Mouse (Mus musculus): ENCODE results near the gene E2f4.

E2f4 gene

DNA sequence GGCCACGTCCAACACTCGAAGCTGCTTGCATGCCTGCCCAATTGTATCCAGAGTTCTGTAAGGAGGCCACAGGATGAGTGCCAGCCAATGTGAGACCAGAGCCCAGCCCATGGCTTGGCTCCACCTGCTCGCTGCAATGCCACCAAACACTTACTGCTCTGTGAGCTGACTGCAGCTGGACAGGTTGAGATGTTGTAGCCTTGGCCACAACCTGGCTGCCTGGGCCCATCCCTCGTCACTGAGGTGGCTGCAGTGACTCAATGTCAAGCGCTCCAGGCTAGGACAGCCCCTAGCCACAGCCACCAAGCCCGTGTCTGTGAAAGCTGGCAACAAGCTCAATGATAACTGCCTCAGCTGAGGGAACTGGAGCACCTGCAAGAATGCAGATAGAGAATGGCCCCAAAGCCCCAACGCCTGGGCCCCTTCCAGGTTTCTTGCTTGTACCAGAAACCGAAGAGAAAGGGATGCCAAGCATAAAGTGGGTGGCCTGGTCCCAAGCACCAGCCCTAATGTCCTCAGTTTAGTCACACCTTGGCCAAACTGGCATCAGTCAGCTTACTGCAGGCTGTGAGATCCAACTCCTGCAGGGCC lies 15.5 kb downstream of the E2f4 start:
- in situ Hi-C loops (cut with MboI; ENCODE audit: low sequenced_read_pairs) = no loop called here

DNA sequence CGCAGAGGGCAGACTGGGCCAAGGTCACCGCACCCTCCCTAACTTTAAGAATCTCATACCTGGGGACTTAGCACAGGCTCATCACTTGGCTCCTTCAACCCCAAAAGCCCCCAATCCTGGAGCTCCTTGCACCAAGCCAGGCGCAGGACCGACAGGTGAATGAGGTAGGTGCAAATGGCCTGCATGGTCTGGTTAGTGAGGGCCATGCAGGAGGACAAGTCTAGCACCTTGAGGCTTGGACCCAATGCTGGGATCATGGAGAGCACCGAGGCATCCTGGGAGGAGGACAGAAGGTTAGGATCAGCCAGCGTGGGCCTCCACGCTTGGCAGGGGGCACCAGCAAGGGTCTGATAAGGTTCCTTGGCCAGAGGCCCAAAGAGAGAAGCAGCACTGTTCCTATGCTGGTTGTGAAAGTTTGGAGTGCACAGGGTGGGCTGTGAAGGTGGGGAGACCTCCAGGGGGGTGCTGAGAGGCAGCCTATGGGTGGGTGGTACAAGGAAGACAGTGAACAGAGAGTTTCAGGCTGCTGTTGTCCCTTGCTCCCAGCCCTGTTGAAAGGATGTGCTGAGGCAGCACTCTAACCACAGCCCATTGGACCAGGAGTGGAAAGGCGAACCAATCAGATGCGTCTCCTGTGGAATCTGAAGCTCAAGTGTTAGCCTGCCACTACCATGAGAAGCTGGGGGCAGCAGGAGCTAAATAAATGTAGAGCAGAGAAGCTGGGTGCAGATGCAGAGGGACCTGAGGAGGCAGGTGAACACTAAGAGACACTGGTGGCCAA lies 16.3 kb downstream of the E2f4 start:
- in situ Hi-C loops (cut with MboI; ENCODE audit: low sequenced_read_pairs) = no loop called here

GRCm38 (mm10) chr8:105315073-105315769 lies 17.8 kb downstream of the E2f4 start:
- in situ Hi-C loops (cut with MboI; ENCODE audit: low sequenced_read_pairs) = no loop called here

DNA sequence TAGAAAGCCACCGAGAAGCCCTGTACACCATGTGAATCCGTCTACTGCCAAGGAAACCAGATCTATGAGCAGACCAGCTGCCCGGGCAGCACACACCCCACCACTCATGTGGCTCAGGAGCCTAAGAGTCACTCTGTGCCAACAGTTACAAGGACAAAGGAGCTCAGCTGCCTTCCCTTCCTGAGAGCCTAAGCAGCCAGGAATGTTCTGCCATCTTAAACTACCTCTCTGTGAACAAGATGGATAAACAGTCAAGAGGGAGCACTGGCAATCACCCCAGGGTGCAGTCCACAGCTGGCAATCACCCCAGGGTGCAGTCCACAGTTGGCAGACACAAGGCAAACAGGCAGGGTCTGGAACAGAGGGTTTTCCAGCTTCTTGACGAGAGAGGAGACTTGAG lies 20.5 kb downstream of the E2f4 start:
- in situ Hi-C loops (cut with MboI; ENCODE audit: low sequenced_read_pairs) = no loop called here

DNA sequence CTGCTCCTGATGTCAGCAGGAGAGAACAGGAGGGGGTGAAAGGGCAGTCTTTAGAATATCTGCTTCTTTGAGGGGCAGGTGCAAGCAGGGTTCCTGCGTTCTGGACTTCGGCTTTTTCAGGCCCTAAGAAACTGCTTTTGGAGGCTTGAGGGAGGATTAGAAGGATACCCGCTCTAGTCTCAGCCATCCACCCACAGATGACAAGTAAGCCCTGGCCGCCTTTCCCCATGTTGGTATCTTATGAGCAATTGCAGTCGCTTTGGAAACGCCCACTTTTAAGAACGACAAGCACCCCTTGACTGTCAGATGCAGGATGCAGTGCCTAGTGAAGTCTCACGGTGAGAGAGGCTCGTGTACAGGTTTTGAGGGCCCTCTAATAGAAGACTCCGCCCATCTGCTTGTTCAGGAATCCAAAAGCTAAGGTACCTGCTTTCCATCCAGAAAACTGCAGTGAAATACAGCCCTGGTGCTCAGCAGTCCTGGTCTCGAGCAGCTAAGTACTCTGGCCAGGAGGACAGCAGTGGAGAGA lies 21.3 kb downstream of the E2f4 start:
- in situ Hi-C loops (cut with MboI; ENCODE audit: low sequenced_read_pairs) = no loop called here

DNA sequence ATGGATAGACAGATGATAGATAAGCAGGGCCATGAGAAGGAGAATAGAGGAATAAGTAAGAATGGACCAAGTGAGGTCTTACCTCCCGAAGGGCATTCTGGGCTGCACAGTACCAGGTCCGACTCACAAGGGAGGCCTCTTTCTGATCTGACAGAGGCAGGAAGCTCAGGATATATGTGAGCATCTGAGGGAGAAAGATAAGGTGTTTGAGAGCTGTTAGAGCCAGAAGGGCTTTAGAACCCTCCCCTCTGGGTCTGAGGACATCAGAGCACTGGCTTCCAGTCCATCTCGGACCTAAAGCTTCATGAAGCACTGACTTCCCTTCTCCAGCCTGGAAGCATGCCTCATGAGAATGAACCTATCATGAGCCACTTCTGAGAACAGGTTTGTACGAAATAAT lies 25.7 kb downstream of the E2f4 start:
- in situ Hi-C loops (cut with MboI; ENCODE audit: low sequenced_read_pairs) = no loop called here

GRCm38 (mm10) chr8:105325641-105326093 lies 28.2 kb downstream of the E2f4 start:
- in situ Hi-C loops (cut with MboI; ENCODE audit: low sequenced_read_pairs) = no loop called here

GRCm38 (mm10) chr8:105326141-105326672 lies 28.7 kb downstream of the E2f4 start, which contains the start of the genes Lrrc29 and Tmem208:
Lrrc29 (minus strand) TSS chr8:105326278.
Tmem208 (plus strand) TSS chr8:105326354.
- in situ Hi-C loops (cut with MboI; ENCODE audit: low sequenced_read_pairs) = no loop called here

GRCm38 (mm10) chr8:105326968-105327367 lies 29.5 kb downstream of the E2f4 start:
- in situ Hi-C loops (cut with MboI; ENCODE audit: low sequenced_read_pairs) = no loop called here

GRCm38 (mm10) chr8:105330325-105330724 lies 32.9 kb downstream of the E2f4 start:
- in situ Hi-C loops (cut with MboI; ENCODE audit: low sequenced_read_pairs) = no loop called here

GRCm38 (mm10) chr8:105331469-105331868 lies 34.0 kb downstream of the E2f4 start:
- in situ Hi-C loops (cut with MboI; ENCODE audit: low sequenced_read_pairs) = no loop called here

DNA sequence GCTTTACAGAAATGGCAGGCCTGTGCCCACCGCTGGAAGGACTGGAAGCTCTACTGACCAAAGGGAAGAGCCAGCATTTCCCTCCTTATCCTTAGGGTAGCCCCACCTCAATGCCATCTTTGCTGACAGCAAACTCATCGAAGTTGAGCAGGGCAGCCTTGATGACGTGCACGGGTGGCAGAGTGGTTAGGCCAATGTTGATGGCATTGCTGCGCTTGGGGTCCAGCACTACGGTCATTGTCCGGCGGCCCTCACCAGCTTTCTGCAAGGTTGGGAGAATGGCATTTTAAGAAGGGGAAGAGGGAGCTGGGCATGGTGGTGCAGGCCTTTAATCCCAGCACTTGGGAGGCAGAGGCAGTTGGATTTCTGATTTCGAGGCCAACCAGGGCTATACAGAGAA lies 34.5 kb downstream of the E2f4 start:
- in situ Hi-C loops (cut with MboI; ENCODE audit: low sequenced_read_pairs) = no loop called here

- in situ Hi-C loops (cut with MboI; ENCODE audit: low sequenced_read_pairs) = no loop called here
These were observed 35.1 kb downstream of the E2f4 start for GRCm38 (mm10) chr8:105332523-105332922.

DNA sequence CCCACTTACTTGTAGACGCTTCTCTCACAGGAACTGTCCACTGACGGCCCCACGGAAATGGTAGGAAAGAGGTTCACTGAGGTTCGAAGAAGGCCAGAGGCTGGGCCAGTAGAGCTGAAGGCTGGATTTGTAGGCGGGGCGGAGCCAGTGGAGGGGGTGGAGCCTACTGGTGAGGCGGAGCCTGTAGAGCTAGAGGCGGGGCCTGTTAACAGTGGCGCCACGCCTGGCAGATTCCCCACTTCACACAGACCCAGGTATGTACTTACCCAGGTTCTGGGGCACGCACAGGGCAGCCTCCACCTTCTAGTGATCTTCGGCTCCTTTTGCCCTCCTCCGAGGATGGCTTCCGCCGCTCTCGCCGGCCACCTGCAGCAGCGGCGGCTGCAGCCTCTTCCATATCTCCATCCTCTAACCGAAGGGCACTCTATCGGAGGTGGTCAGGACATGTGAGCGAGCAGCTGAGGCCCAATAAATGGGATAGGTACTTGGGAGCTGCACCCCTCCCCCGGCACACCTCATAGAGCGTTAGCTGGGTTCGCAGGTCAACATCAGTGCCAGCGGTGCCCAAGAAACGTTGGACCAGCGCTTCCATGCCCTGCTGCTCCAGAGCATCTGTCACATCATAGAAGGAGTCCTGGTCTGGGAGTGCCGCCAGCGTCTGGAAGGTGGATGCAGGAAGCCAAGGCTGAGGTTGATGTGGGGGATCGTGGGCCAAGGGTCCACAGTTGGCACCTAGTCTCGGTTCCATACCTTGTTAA lies 39.1 kb downstream of the E2f4 start:
- in situ Hi-C loops (cut with MboI; ENCODE audit: low sequenced_read_pairs) = no loop called here

DNA sequence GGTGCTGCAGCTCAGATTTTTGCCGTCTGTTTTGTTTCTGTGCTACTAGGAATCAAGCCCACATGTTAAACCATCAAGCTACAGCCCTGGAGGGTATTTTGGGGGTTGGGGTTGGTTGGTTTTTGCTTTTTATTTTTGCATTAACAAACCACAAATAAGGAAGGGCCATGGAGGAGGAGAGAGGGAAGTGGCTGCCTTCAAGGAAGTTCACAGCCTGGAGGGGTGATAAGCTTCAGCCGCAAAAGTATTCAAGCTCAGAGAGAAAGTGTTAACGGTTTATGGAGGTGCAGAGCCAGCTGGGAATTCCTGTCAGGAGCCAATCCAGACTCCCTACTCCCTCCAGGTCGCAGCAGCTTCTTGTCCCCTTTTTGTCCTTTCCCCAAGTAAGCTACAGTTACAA lies 41.5 kb downstream of the E2f4 start:
- in situ Hi-C loops (cut with MboI; ENCODE audit: low sequenced_read_pairs) = no loop called here

DNA sequence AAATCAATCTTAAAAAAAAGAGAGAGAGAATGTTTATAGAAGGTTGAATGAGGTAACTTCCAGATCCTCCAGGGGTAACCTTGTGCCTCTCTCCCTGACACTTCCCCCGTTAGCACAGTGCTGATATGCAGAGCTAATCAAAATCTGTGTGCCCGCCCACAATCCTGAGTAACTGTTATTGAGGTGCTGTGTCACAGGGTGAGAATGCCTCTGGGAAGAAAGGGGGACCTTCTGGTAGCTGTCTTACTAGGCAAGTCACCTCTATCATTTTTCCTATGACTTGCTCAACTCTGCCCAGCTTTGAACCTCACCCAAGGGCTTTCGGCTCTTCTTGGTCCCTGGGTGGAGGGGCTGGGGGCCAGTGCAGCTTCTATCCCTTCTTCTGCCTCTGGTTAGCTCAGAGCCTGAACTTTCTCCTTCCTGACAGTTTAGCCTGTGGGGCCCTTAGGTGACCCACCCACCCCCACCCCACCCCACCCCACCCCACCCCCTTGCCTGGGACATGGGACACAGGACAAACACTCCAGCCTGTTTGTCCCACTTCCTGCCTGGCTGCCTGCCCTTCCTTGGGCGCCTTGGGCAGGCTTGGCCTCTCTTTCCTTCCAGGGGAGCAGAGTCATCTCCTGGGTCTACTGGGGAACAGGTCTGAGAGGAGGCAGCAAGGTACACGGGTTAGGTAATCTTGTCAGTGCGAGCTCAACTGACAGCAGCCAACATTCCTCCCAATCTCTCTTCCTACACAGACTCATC lies 42.6 kb downstream of the E2f4 start:
- in situ Hi-C loops (cut with MboI; ENCODE audit: low sequenced_read_pairs) = no loop called here

GRCm38 (mm10) chr8:105341399-105341798 lies 43.9 kb downstream of the E2f4 start:
- in situ Hi-C loops (cut with MboI; ENCODE audit: low sequenced_read_pairs) = no loop called here

GRCm38 (mm10) chr8:105342768-105343167 lies 45.3 kb downstream of the E2f4 start:
- in situ Hi-C loops (cut with MboI; ENCODE audit: low sequenced_read_pairs) = no loop called here

GRCm38 (mm10) chr8:105343791-105344574 lies 46.5 kb downstream of the E2f4 start:
- in situ Hi-C loops (cut with MboI; ENCODE audit: low sequenced_read_pairs) = no loop called here
